Mouse (Mus musculus): Measurements from ENCODE around the gene A530064D06Rik. TPM values are rescaled to one million over a fixed set of nuclear protein-coding genes. Genes with fewer than 3 reads are reported as not detected.

Gene A530064D06Rik
- total RNA-seq, 2 experiments from 2014 or later = not detected

DNA sequence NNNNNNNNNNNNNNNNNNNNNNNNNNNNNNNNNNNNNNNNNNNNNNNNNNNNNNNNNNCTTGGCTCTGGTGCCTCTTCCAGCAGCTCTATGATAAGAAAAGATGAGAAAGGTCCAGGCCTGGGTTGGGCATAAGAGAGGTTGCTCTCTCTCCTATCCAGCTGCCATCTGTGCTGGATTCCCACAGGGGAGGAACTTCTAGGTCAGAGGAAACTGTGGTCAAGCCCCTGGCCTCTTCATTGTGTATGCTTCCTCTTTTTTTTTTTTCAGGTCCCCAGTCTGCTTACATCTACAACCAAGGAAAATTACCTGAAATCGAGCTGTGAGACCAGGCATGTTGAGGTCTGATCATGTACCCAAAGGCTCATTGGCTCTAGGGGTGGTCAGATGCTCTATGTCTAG, 48.5 kb downstream of the A530064D06Rik start:
- no peak for DNase-seq (ENCODE audit: extremely low spot score in 1 of 2, low spot score in 2 of 2)
- intact Hi-C loops (cut with DNase I) = loop anchor here (5.0 kb wide), 1 partner anchor 219 kb away; no protein-coding TSS in a partner anchor
- H3K27ac ChIP-seq = no peak overlapping the region
- TF ChIP-seq CTCF (IDR thresholded peaks at IDR 0.05) = no peak
- no peak overlapping the region for H3K4me3 ChIP-seq

- peak; percentile 62 for TF ChIP-seq CTCF (IDR thresholded peaks at IDR 0.05)
- intact Hi-C loops (cut with DNase I) = no loop called here
- DNase-seq (ENCODE audit: extremely low spot score in 1 of 2, low spot score in 2 of 2) = no peak
- Histone ChIP-seq H3K27ac (no peak overlapping the region), H3K4me3 (no peak overlapping the region)
Measured at GRCm38 (mm10) chr17:48110547-48111287, 56.4 kb downstream of the A530064D06Rik start.

- no peak overlapping the region for H3K4me3 ChIP-seq
- no peak overlapping the region for H3K27ac ChIP-seq
- no peak for DNase-seq (ENCODE audit: extremely low spot score in 1 of 2, low spot score in 2 of 2)
- no peak for TF ChIP-seq CTCF (IDR thresholded peaks at IDR 0.05)
- intact Hi-C loops (cut with DNase I) = no loop called here
Measured at GRCm38 (mm10) chr17:48108520-48108919, 58.6 kb downstream of the A530064D06Rik start.

- intact Hi-C loops (cut with DNase I) = no loop called here
Measured at GRCm38 (mm10) chr17:48107862-48108261, 59.2 kb downstream of the A530064D06Rik start.

GRCm38 (mm10) chr17:48107333-48107732, 59.7 kb downstream of the A530064D06Rik start:
- intact Hi-C loops (cut with DNase I) = no loop called here
- DNase-seq (ENCODE audit: extremely low spot score in 1 of 2, low spot score in 2 of 2) = no peak
- Histone ChIP-seq H3K27ac (no peak overlapping the region), H3K4me3 (no peak overlapping the region)
- TF ChIP-seq CTCF (IDR thresholded peaks at IDR 0.05) = no peak

More at GRCm38 (mm10) chr17:48107862-48108261, 59.2 kb downstream of the A530064D06Rik start:
- no peak; the same call in 1 of the 2 replicates for TF ChIP-seq CTCF (IDR thresholded peaks at IDR 0.05)
- Histone ChIP-seq H3K4me3 (no peak overlapping the region), H3K27ac (no peak overlapping the region)
- DNase-seq (ENCODE audit: extremely low spot score in 1 of 2, low spot score in 2 of 2) = no peak

- peak; percentile 67 for TF ChIP-seq CTCF (IDR thresholded peaks at IDR 0.05)
- H3K27ac ChIP-seq = no peak overlapping the region
- peak; percentile 88 to 89 for DNase-seq (ENCODE audit: extremely low spot score in 1 of 2, low spot score in 2 of 2)
- intact Hi-C loops (cut with DNase I) = loop anchor here (1.0 to 5.0 kb wide), 4 partner anchors 227 to 363 kb away; partner anchors contain the start of gene Tfeb
- no peak overlapping the region for H3K4me3 ChIP-seq
Measured at GRCm38 (mm10) chr17:48100441-48101417, 66.3 kb downstream of the A530064D06Rik start.

- TF ChIP-seq CTCF (IDR thresholded peaks at IDR 0.05) = no peak
- DNase-seq (ENCODE audit: extremely low spot score in 1 of 2, low spot score in 2 of 2) = no peak
- intact Hi-C loops (cut with DNase I) = no loop called here
- Histone ChIP-seq H3K27ac (no peak overlapping the region), H3K4me3 (no peak overlapping the region)
Measured at GRCm38 (mm10) chr17:48099312-48099711, 67.8 kb downstream of the A530064D06Rik start.

Other genes starting within 250 kb of the A530064D06Rik start
- gene Foxp4, start 242.6 kb downstream of the A530064D06Rik start, total RNA-seq (2021) = 10 to 100 TPM; 43.1 to 50.6 TPM
- gene 1700122O11Rik, start 129.0 kb downstream of the A530064D06Rik start, total RNA-seq (2021) = not detected
- gene 1700067P10Rik, start 78.0 kb downstream of the A530064D06Rik start, total RNA-seq (2021) = not detected
- gene 9830107B12Rik, start 21.0 kb downstream of the A530064D06Rik start, total RNA-seq (2021) = not detected
- gene Trem1, start 65.5 kb upstream of the A530064D06Rik start, total RNA-seq (2021) = not detected
- gene Trem3, start 80.5 kb upstream of the A530064D06Rik start, total RNA-seq (2021) = under 1 TPM; 0.36 to 0.72 TPM
- under 1 TPM in 1 of 2 experiments, not detected in 1; 0.34 TPM for gene Treml4, start 97.0 kb upstream of the A530064D06Rik start, total RNA-seq (2021)
- under 1 TPM; 0.18 to 0.49 TPM for gene Treml2, start 132.2 kb upstream of the A530064D06Rik start, total RNA-seq (2021)
- gene B430306N03Rik, start 148.9 kb upstream of the A530064D06Rik start, total RNA-seq (2021) = under 1 TPM in 1 of 2 experiments, not detected in 1; 0.48 TPM
- 10 to 100 TPM in 1 of 2 experiments, 1 to 10 TPM in 1; 8.3 to 11.0 TPM for gene Trem2, start 179.1 kb upstream of the A530064D06Rik start, total RNA-seq (2021)
- gene Treml1, start 192.6 kb upstream of the A530064D06Rik start, total RNA-seq (2021) = under 1 TPM; 0.42 to 0.43 TPM
- gene Nfya, start 242.6 kb upstream of the A530064D06Rik start, total RNA-seq (2021) = 10 to 100 TPM; 24.3 to 24.9 TPM
- gene Oard1, start 242.7 kb upstream of the A530064D06Rik start, total RNA-seq (2021) = 10 to 100 TPM; 10.0 to 10.4 TPM